Comparison of ENCODE assay signal across 8 mouse cellular contexts in the genomic region with DNA sequence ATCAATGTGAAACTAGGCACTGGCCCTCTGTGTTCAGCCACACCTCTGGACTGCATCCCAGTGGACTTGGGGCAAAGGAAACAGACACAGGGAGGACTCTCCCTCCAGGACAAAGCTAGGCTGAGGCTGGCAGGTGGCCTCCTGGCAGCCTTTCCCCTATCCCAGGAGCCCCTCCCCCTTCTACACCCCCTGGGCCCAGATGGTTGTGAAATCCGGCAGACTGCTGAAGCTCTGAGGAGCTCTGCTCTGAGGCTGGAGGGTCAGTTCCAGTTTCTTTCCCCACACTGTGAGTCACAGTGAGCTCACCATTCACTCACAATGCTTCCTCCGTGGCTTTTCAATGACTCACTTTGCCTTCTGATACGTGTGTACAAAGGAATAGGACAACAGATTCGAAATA. TPM values are rescaled to one million over a fixed set of nuclear protein-coding genes. Genes with fewer than 3 reads are reported as not detected.
DNase-seq lines count a peak whose midpoint lies in the region; ATAC-seq and TF ChIP-seq lines count a peak whose summit lies in the region.

No protein-coding gene starts in this region.

- DNase-seq in Patski (ENCODE audit: low read depth, low spot score), result peak; percentile 99
- DNase-seq in hindbrain, embryonic 10.5 days (ENCODE audit: low spot score), result peak; percentile 23
- DNase-seq in left cerebral cortex, adult 2 months (ENCODE audit: extremely low spot score in 1 of 2, low spot score in 2 of 2), result peak; percentile 33 to 49
- DNase-seq in midbrain, embryonic 14.5 days, result peak; percentile 56
- DNase-seq in testis, postnatal 10 days (ENCODE audit: low spot score), result peak; percentile 74
- DNase-seq in spleen, postnatal 4 days (ENCODE audit: low spot score in 2 of 2), result no peak

- no peaks in the 10 kb centered on the region for H3K9me3 ChIP-seq in forebrain, embryonic 13.5 days (replicated peaks)
- H3K9me3 ChIP-seq in hindbrain, embryonic 10.5 days, result 0 out of 2 replicates have a peak, but pooled peaks cover 2% of the 10 kb centered on the region
- H3K9me3 ChIP-seq in midbrain, embryonic 14.5 days (ENCODE audit: control insufficient read depth, low read length), result no peaks in the 10 kb centered on the region

- intact Hi-C loops in left cerebral cortex, adult 2 months (cut with DNase I), result no loop called here

- 2% methylated on average over 4 of the region's 4 CpGs for WGBS in forebrain, embryonic 13.5 days
- WGBS in hindbrain, embryonic 10.5 days, result 25% methylated on average over 4 of the region's 4 CpGs
- WGBS in midbrain, embryonic 14.5 days, result 17% methylated on average over 4 of the region's 4 CpGs

- CTCF ChIA-PET in Patski (lab: Charles Lee), result interaction anchor here (0.6 to 2.1 kb wide), 16 partner anchors 10 to 148 kb away, joined by 3 to 8 read pairs (median 3); a partner anchor contains a TSS

- peak overlapping the region; percentile 49 for H3K9ac ChIP-seq in forebrain, embryonic 13.5 days
- no peak overlapping the region; the same call in 1 of the 2 replicates for H3K9ac ChIP-seq in midbrain, embryonic 14.5 days (replicated peaks; ENCODE audit: low read length)

- no peaks in the 10 kb centered on the region for H3K79me3 ChIP-seq in C2C12 (ENCODE audit: low read depth)

- in situ Hi-C loops in Patski (cut with MboI; ENCODE audit: low pct_unique_long_range_greater_than_20kb), result loop anchor here (5.0 kb wide), 1 partner anchor 51 kb away; a partner anchor contains a TSS

- TF ChIP-seq CTCF in C2C12 (IDR thresholded peaks at IDR 0.05; ENCODE audit: control insufficient read depth, insufficient read depth, insufficient read length), result no peak
- TF ChIP-seq CTCF in Patski (IDR thresholded peaks at IDR 0.05), result no peak
- no peak for TF ChIP-seq CTCF in left cerebral cortex, adult 2 months (IDR thresholded peaks at IDR 0.05)

- ATAC-seq in Patski, result peak; percentile 96
- ATAC-seq in forebrain, embryonic 13.5 days, result peak; percentile 80
- no peak for ATAC-seq in midbrain, embryonic 14.5 days (ENCODE audit: low FRiP score, low TSS enrichment)

- POLR2A ChIA-PET in Patski (lab: Charles Lee), result interaction anchor here (1.2 to 1.4 kb wide), 3 partner anchors 21 to 103 kb away, joined by 3 read pairs; no protein-coding TSS in a partner anchor

- no peaks in the 10 kb centered on the region for H3K27me3 ChIP-seq in C2C12 (ENCODE audit: control insufficient read depth, insufficient read depth, insufficient read length)
- no peaks in the 10 kb centered on the region for H3K27me3 ChIP-seq in Patski
- no peaks in the 10 kb centered on the region for H3K27me3 ChIP-seq in forebrain, embryonic 13.5 days
- H3K27me3 ChIP-seq in hindbrain, embryonic 10.5 days (ENCODE audit: insufficient read depth, poor library complexity, severe bottlenecking), result no peaks in the 10 kb centered on the region
- no peaks in the 10 kb centered on the region for H3K27me3 ChIP-seq in midbrain, embryonic 14.5 days (ENCODE audit: control insufficient read depth, insufficient read depth, low read length)

- H3K79me2 ChIP-seq in C2C12 (ENCODE audit: control insufficient read depth, insufficient read depth), result no peaks in the 10 kb centered on the region

- no peak overlapping the region for H3ac ChIP-seq in C2C12 (ENCODE audit: control insufficient read depth, insufficient read length, low read depth)

- H3K4me1 ChIP-seq in forebrain, embryonic 13.5 days, result peaks cover 31% of the 10 kb centered on the region
- peaks cover 8% of the 10 kb centered on the region for H3K4me1 ChIP-seq in hindbrain, embryonic 10.5 days (replicated peaks)
- no peaks in the 10 kb centered on the region for H3K4me1 ChIP-seq in midbrain, embryonic 14.5 days (ENCODE audit: control insufficient read depth, insufficient read depth, low read length)

- no peak overlapping the region for H3K4me3 ChIP-seq in C2C12 (ENCODE audit: insufficient read depth, poor library complexity, severe bottlenecking)
- H3K4me3 ChIP-seq in forebrain, embryonic 13.5 days, result no peak overlapping the region
- no peak overlapping the region for H3K4me3 ChIP-seq in hindbrain, embryonic 10.5 days
- H3K4me3 ChIP-seq in left cerebral cortex, adult 2 months, result no peak overlapping the region
- no peak overlapping the region for H3K4me3 ChIP-seq in midbrain, embryonic 14.5 days (replicated peaks; ENCODE audit: low read depth, low read length)

- peak overlapping the region; percentile 77 for H3K27ac ChIP-seq in forebrain, embryonic 13.5 days
- H3K27ac ChIP-seq in hindbrain, embryonic 10.5 days, result no peak overlapping the region
- H3K27ac ChIP-seq in left cerebral cortex, adult 2 months, result 0 out of 2 replicates have a peak overlapping the region, but pooled peaks have one; percentile 5
- no peak overlapping the region for H3K27ac ChIP-seq in midbrain, embryonic 14.5 days (replicated peaks; ENCODE audit: low read depth, low read length)

- H3K36me3 ChIP-seq in C2C12 (ENCODE audit: control insufficient read depth, insufficient read depth), result no peaks in the 10 kb centered on the region
- H3K36me3 ChIP-seq in forebrain, embryonic 13.5 days (ENCODE audit: poor library complexity, severe bottlenecking), result no peaks in the 10 kb centered on the region
- no peaks in the 10 kb centered on the region for H3K36me3 ChIP-seq in hindbrain, embryonic 10.5 days
- H3K36me3 ChIP-seq in midbrain, embryonic 14.5 days (ENCODE audit: control insufficient read depth, insufficient read depth, low read length), result no peaks in the 10 kb centered on the region

- peak overlapping the region; percentile 27; the same call in 1 of the 2 replicates for H3K4me2 ChIP-seq in forebrain, embryonic 13.5 days
- 0 out of 2 replicates have a peak overlapping the region, but pooled peaks have one; percentile 6 for H3K4me2 ChIP-seq in midbrain, embryonic 14.5 days (ENCODE audit: low read length)

TF ChIP-seq in C2C12, 6 proteins besides CTCF, POLR2A, EP300 and RAD21:
- TF ChIP-seq MAX (IDR thresholded peaks at IDR 0.05), result peak; percentile 50
- peak; percentile 98 for TF ChIP-seq FOSL1 (IDR thresholded peaks at IDR 0.05; ENCODE audit: insufficient read depth, low read length, poor library complexity, severe bottlenecking)
- no peak for TF ChIP-seq USF1 (IDR thresholded peaks at IDR 0.05; ENCODE audit: low read depth)
- TF ChIP-seq MYOG (IDR thresholded peaks at IDR 0.05; ENCODE audit: control insufficient read depth, extremely low read depth, insufficient read length), result no peak
- TF ChIP-seq CEBPB (IDR thresholded peaks at IDR 0.05; ENCODE audit: low read depth), result peak; percentile 97
- TF ChIP-seq MYOD1 (IDR thresholded peaks at IDR 0.05; ENCODE audit: control insufficient read depth, insufficient read length, low read depth), result peak; percentile 32
TF ChIP-seq in C2C12: peak in this region for 4.

RNA-seq across cellular contexts. Expression of a gene that starts 29.9 kb away (rescaled TPM):
- polyA plus RNA-seq in C2C12 (2012; fragmentation: generic; extraction: Trizol), result not detected
- polyA plus RNA-seq in Patski (2021), result 0.03 TPM
- polyA plus RNA-seq in forebrain, embryonic 13.5 days (2015; fragmentation: Nextera tagmentation; extraction: Ambion mirVana), result 1.2 TPM in 2 replicates
- polyA plus RNA-seq in hindbrain, embryonic 10.5 days (2016; fragmentation: Nextera tagmentation; extraction: Ambion mirVana), result 2.3 and 2.8 TPM in 2 replicates
- total RNA-seq in left cerebral cortex, adult 2 months (2021), result 1 to 10 TPM; 3.1 to 3.7 TPM
- 0.57 and 2.0 TPM in 2 replicates for polyA plus RNA-seq in midbrain, embryonic 14.5 days (2014; fragmentation: Nextera tagmentation; extraction: Ambion mirVana)

RNA-seq across cellular contexts. Expression of a gene that starts 51.9 kb away (rescaled TPM):
- polyA plus RNA-seq in C2C12 (2012; fragmentation: generic; extraction: Trizol) (1.2 TPM), Patski (2021) (2.6 TPM)
- polyA plus RNA-seq in forebrain, embryonic 13.5 days (2015; fragmentation: Nextera tagmentation; extraction: Ambion mirVana), result 0.25 and 0.36 TPM in 2 replicates
- 0.52 and 1.5 TPM in 2 replicates for polyA plus RNA-seq in hindbrain, embryonic 10.5 days (2016; fragmentation: Nextera tagmentation; extraction: Ambion mirVana)
- 1 to 10 TPM; 3.7 to 4.4 TPM for total RNA-seq in left cerebral cortex, adult 2 months (2021)
- polyA plus RNA-seq in midbrain, embryonic 14.5 days (2014; fragmentation: Nextera tagmentation; extraction: Ambion mirVana), result 0.27 and 0.66 TPM in 2 replicates

Comparison
In these comparisons a context has a peak if more than half of its experiments do, and no peak if none do; other contexts are left out.
1. DNase-seq: peak in Patski (single experiment), hindbrain, embryonic 10.5 days (single experiment), left cerebral cortex, adult 2 months (2 of 2), midbrain, embryonic 14.5 days (single experiment) and testis, postnatal 10 days (single experiment); none in spleen, postnatal 4 days (0 of 2).
2. H3K27ac ChIP-seq: peak in forebrain, embryonic 13.5 days (single experiment) and left cerebral cortex, adult 2 months (single experiment); none in hindbrain, embryonic 10.5 days (single experiment) and midbrain, embryonic 14.5 days (single experiment).